8 mouse cellular contexts compared by ENCODE assay signal in genomic region chr11:119007461-119008456, GRCm38 (mm10). TPM values are rescaled to one million over a fixed set of nuclear protein-coding genes. Genes with fewer than 3 reads are reported as not detected.
A peak's percentile ranks its signal among the peaks of the same experiment; 100 is the strongest.
DNase-seq lines count a peak whose midpoint lies in the region; ATAC-seq lines count a peak whose summit lies in the region.
"Had no signal": no experiment of that assay in that cellular context is flagged by ENCODE, and none has a peak within 500 bp of the region (broad histone marks: within the 10 kb centered on the region; RNA-seq: fewer than 3 reads in every experiment).

No protein-coding gene starts in this region.

- H3K4me3 ChIP-seq in embryonic facial prominence, embryonic 14.5 days (ENCODE audit: low read depth, low read length): peak overlapping the region; percentile 33
- peak overlapping the region; percentile 33 for H3K4me3 ChIP-seq in kidney, embryonic 15.5 days (replicated peaks)

- peak; percentile 85 for ATAC-seq in embryonic facial prominence, embryonic 14.5 days (ENCODE audit: low read depth)
- ATAC-seq in kidney, embryonic 15.5 days (replicated peaks; ENCODE audit: low FRiP score): no peak

- H3K27me3 ChIP-seq in embryonic facial prominence, embryonic 14.5 days (replicated peaks; ENCODE audit: control insufficient read depth, insufficient read depth, low read length): no peaks in the 10 kb centered on the region
- H3K27me3 ChIP-seq in kidney, embryonic 15.5 days: peaks cover 6% of the 10 kb centered on the region; the same call in 1 of the 2 replicates

- H3K4me1 ChIP-seq in embryonic facial prominence, embryonic 14.5 days (ENCODE audit: control insufficient read depth, insufficient read depth, low read length): no peaks in the 10 kb centered on the region
- peaks cover 6% of the 10 kb centered on the region for H3K4me1 ChIP-seq in kidney, embryonic 15.5 days

- peak overlapping the region; percentile 52 for H3K4me2 ChIP-seq in embryonic facial prominence, embryonic 14.5 days (ENCODE audit: low read depth, low read length)
- H3K4me2 ChIP-seq in kidney, embryonic 15.5 days: peak overlapping the region; percentile 55

- no peak overlapping the region for H3K27ac ChIP-seq in embryonic facial prominence, embryonic 14.5 days (replicated peaks; ENCODE audit: low read depth, low read length)
- no peak overlapping the region for H3K27ac ChIP-seq in kidney, embryonic 15.5 days

- DNase-seq in ZHBTc4 (ENCODE audit: low read depth, low spot score): peak; percentile 85
- peak; percentile 59 for DNase-seq in embryonic facial prominence, embryonic 14.5 days (ENCODE audit: low spot score)
- DNase-seq in lung, postnatal 10 days: peak; percentile 60
- peak; percentile 32 to 46 for DNase-seq in thymus, postnatal 36 days
- DNase-seq in left cerebral cortex, postnatal 25 days (ENCODE audit: low spot score in 2 of 2): no peak
- no peak for DNase-seq in heart, postnatal 14 days

- peak overlapping the region; percentile 56 for H3K9ac ChIP-seq in embryonic facial prominence, embryonic 14.5 days (ENCODE audit: low read depth, low read length)
- peak overlapping the region; percentile 23; the same call in 1 of the 2 replicates for H3K9ac ChIP-seq in kidney, embryonic 15.5 days

- no peaks in the 10 kb centered on the region for H3K36me3 ChIP-seq in embryonic facial prominence, embryonic 14.5 days (ENCODE audit: control insufficient read depth, insufficient read depth, low read length)
- H3K36me3 ChIP-seq in kidney, embryonic 15.5 days: no peaks in the 10 kb centered on the region

- H3K9me3 ChIP-seq in embryonic facial prominence, embryonic 14.5 days (ENCODE audit: control insufficient read depth, low read length): no peaks in the 10 kb centered on the region
- H3K9me3 ChIP-seq in kidney, embryonic 15.5 days (replicated peaks): no peaks in the 10 kb centered on the region

- intact Hi-C loops in left cerebral cortex, postnatal 25 days (cut with DNase I): no loop called here
- intact Hi-C loops in heart, postnatal 14 days (cut with DNase I): no loop called here

- 16% methylated on average over 21 of the region's 21 CpGs for WGBS in embryonic facial prominence, embryonic 14.5 days
- 25% methylated on average over 21 of the region's 21 CpGs for WGBS in kidney, embryonic 15.5 days

RNA-seq across cellular contexts. Expression of gene Cbx2, which starts 15.0 kb away (rescaled TPM):
- 23.9 and 28.3 TPM in 2 replicates for polyA plus RNA-seq in embryonic facial prominence, embryonic 14.5 days (2014; fragmentation: Nextera tagmentation; extraction: Ambion mirVana)
- polyA plus RNA-seq in kidney, embryonic 15.5 days (2015; fragmentation: Nextera tagmentation; extraction: Ambion mirVana): 38.9 and 40.7 TPM in 2 replicates
- 1 to 10 TPM; 2.6 to 3.0 TPM for total RNA-seq in left cerebral cortex, postnatal 25 days (2021)
- total RNA-seq in heart, postnatal 14 days (2021): 1 to 10 TPM; 5.0 to 5.3 TPM

RNA-seq across cellular contexts. Expression of gene Enpp7, which starts 19.8 kb away (rescaled TPM):
- not detected in 2 replicates for polyA plus RNA-seq in embryonic facial prominence, embryonic 14.5 days (2014; fragmentation: Nextera tagmentation; extraction: Ambion mirVana)
- polyA plus RNA-seq in kidney, embryonic 15.5 days (2015; fragmentation: Nextera tagmentation; extraction: Ambion mirVana): not detected in 2 replicates
- total RNA-seq in left cerebral cortex, postnatal 25 days (2021): not detected
- not detected for total RNA-seq in heart, postnatal 14 days (2021)
- polyA plus RNA-seq: spleen, adult 2 months had no signal

RNA-seq across cellular contexts. Expression of gene Cbx8, which starts 33.0 kb away (rescaled TPM):
- 9.6 and 10.1 TPM in 2 replicates for polyA plus RNA-seq in embryonic facial prominence, embryonic 14.5 days (2014; fragmentation: Nextera tagmentation; extraction: Ambion mirVana)
- 9.8 and 10.3 TPM in 2 replicates for polyA plus RNA-seq in kidney, embryonic 15.5 days (2015; fragmentation: Nextera tagmentation; extraction: Ambion mirVana)
- total RNA-seq in left cerebral cortex, postnatal 25 days (2021): 10 to 100 TPM; 12.9 to 17.7 TPM
- total RNA-seq in heart, postnatal 14 days (2021): 1 to 10 TPM; 6.0 to 6.1 TPM

Comparison
In these comparisons a context has a peak if more than half of its experiments do, and no peak if none do; other contexts are left out.
1. DNase-seq: peak in ZHBTc4 (single experiment), embryonic facial prominence, embryonic 14.5 days (single experiment), lung, postnatal 10 days (single experiment) and thymus, postnatal 36 days (2 of 2); none in left cerebral cortex, postnatal 25 days (0 of 2) and heart, postnatal 14 days (0 of 2).